Mouse (Mus musculus) megakaryocyte, embryonic 14.5 days (primary cell): Measurements from ENCODE around the gene Smg6. TPM values are rescaled to one million over a fixed set of nuclear protein-coding genes. Genes with fewer than 3 reads are reported as not detected.

ENCODE experiments used
- H3K27me3 ChIP-seq: replicated peaks from 2 replicates; pipeline ENCODE3; 2012; ENCODE audit warnings: inconsistent platforms
- H3K36me3 ChIP-seq: replicated peaks from 2 replicates; pipeline ENCODE3; 2012; ENCODE audit warnings: low read length, inconsistent platforms, mixed read lengths
- H3K4me1 ChIP-seq: 2 replicates; pipeline ENCODE4 v1.6.1; 2012; ENCODE audit warnings: inconsistent platforms
- H3K4me3 ChIP-seq: replicated peaks from 2 replicates; pipeline ENCODE3; 2012; ENCODE audit warnings: moderate library complexity, mild to moderate bottlenecking, inconsistent platforms
- H3K9me3 ChIP-seq: 2 replicates; pipeline ENCODE4 v1.6.1; 2012; ENCODE audit warnings: inconsistent platforms
- FLI1 ChIP-seq: IDR thresholded peaks from 2 replicates; pipeline ENCODE4 v1.6.1; 2012; ENCODE audit warnings: low read length, inconsistent platforms, mixed read lengths
- GATA1 ChIP-seq: IDR thresholded peaks from 3 replicates; pipeline ENCODE4 v1.6.1; 2012; ENCODE audit warnings: mixed read lengths, low read length, inconsistent platforms, borderline replicate concordance
- polyA plus RNA-seq: library from polyadenylated mRNA; stranded (reverse); fragments of >175 nt; gene quantifications from 2 replicates; pipeline ENCODE4 v1.2.3, GENCODE M21; 2012; ENCODE audit warnings: low replicate concordance; ENCODE audit not compliant: insufficient read depth

Gene Smg6
- polyA plus RNA-seq, 1 experiment, result 35.3 TPM

DNA sequence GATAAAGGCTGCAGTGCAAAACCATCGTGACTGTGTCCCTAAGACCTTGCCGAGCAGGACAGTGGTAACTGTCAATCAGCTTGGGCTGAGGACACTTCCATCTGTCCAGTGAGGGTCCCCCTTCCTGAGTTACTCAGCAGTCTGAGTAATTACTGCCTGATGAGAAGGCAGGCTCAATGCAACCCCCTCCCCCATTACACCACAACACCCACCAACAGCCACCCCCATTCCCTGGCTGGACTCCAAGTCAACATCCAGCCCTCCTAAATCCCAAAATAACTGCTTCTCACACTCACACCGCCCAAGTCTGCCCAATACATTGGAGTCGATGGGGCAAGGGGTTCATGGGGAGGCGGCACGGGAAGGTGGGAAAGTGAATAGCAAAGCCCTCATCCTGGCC, 266.2 kb downstream of the Smg6 start:
- H3K4me1 ChIP-seq, result peaks cover 85% of the 10 kb centered on the region
- H3K36me3 ChIP-seq, result no peaks in the 10 kb centered on the region
- H3K27me3 ChIP-seq, result peaks cover 53% of the 10 kb centered on the region
- no peak overlapping the region for H3K4me3 ChIP-seq
- TF ChIP-seq FLI1, result no peak
- no peak for TF ChIP-seq GATA1
- no peaks in the 10 kb centered on the region for H3K9me3 ChIP-seq

DNA sequence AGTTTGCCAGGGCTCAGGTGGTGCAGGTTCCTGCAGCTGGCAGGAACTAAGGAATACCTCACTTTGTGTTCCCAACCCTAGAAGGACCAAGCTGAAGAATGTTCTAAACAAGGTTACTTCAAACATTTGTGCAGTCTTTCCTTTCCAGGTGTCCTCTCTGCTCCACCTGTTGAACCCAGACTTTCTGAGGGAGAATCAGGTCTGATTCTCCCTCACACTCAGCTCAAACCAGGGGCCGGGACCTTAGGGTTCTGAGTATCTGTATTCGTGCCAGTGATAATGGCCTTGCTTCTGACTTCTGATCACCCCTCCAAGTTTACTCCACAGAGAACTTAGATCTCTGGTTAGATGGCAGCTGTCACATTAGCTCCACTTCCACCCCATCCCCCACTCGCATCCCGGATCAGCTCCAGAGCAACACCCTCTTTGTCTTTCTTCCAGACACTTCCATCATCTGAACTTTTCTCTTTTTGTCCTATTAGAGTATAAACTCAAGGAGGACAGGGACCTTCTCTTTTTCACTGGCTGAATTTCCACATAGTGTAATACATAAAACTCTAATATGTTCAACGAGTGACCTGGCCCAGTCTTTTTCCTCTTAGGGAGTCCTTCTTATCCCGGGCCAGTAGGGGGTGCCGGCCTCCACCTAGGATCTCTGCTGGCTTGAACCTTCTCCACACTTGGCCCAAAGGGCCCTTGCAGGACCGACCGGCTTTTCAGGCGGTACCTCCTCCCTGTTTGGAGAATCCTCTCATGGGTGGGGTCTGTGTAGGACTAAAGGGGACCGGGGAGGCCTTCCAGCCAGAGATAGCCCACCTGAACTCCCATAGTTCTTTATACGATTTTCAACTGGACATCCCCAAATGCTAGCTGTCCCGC, 267.0 kb downstream of the Smg6 start:
- TF ChIP-seq GATA1, result no peak
- no peak for TF ChIP-seq FLI1
- Histone ChIP-seq H3K4me3 (peak overlapping the region; percentile 91), H3K4me1 (peaks cover 91% of the 10 kb centered on the region), H3K27me3 (peaks cover 58% of the 10 kb centered on the region), H3K36me3 (no peaks in the 10 kb centered on the region), H3K9me3 (no peaks in the 10 kb centered on the region)

DNA sequence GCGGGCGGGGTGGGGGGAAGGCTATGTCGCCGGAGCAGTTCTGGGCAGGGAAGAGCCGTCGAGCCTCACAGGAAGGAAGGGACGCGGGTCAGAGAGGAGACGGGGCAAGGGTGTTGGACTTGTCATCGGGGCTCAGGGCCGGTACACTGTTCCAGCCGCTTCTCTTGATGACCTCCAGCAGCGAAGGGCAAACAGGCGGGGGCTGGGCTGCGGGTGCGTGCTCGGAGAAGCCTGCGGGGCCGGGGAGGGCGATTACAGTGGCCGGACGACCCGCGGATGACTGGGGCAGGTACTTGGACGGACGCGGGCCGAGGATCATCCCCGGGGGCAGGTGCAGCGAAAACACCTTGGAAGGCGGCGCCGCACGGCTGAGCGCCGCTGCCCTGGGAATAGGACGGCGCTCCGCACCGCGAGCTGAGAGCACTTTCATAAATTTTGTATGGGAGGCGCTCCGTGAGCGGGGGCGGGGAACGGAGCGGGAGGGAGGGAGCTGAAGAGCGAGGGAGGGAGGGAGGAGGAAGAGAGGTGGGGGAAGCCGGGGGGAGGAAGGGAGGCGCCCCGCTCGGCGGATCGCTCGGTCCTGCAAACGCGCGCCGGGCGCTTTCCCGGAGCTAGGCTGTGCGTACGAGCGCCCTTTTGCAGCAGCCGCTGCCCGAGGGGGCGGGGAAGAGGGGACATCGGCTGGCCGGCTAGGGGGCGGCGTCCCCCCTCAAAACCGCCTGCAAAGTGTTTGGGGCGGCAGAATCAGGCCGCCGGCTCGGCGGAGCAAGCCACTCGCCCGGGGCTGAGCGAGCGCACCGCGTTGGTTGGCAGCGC, 267.8 kb downstream of the Smg6 start, which contains the start of gene Rtn4rl1:
Gene Rtn4rl1 (plus strand): TSS at position 528 of the 816 bp plus-strand sequence.
- H3K27me3 ChIP-seq, result peaks cover 59% of the 10 kb centered on the region
- H3K4me3 ChIP-seq, result peak within 1 kb of the TSS; percentile 91
- TF ChIP-seq GATA1 (no peak), FLI1 (no peak)
- H3K4me1 ChIP-seq, result peaks cover 97% of the 10 kb centered on the region
- no peaks in the 10 kb centered on the region for H3K36me3 ChIP-seq
- H3K9me3 ChIP-seq, result no peaks in the 10 kb centered on the region

DNA sequence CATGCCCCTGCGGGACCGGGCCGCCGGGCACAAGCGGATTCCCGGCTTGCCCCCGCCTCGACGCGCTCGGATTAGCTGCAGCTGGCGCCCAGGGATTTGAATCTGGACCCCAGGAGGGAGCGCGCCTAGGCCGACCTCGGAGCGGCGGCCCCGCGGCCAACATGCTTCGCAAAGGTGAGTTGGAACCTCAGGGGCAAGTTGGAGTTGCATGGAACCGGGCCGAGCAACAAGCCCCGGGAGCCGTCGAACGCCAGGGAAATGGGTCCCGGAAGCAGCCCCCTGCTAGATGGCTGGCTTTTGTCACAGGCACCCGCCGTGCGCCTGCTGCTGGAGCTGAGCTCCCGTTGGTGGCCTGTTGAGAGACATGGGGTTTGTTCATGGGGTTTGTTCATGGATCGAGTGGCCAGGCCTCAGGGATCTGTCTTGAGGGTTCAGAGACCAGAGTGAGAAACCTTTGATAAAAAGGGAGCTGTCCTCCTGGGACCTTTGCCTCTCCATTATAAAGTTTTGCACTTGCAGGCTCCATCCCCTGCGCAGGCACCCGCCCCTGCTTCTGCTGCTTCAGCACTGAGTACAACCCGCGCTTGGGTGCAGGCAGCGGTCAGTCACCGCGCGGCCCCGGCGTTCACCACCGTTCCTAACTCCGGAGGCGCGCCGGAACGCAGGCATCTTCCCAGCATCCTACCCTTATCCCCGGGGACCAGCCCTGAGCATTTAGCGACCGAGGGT, 268.7 kb downstream of the Smg6 start:
- peak overlapping the region; percentile 91 for H3K4me3 ChIP-seq
- H3K27me3 ChIP-seq, result peaks cover 66% of the 10 kb centered on the region
- peaks cover 95% of the 10 kb centered on the region for H3K4me1 ChIP-seq
- no peaks in the 10 kb centered on the region for H3K9me3 ChIP-seq
- no peak for TF ChIP-seq FLI1
- TF ChIP-seq GATA1, result no peak
- no peaks in the 10 kb centered on the region for H3K36me3 ChIP-seq

DNA sequence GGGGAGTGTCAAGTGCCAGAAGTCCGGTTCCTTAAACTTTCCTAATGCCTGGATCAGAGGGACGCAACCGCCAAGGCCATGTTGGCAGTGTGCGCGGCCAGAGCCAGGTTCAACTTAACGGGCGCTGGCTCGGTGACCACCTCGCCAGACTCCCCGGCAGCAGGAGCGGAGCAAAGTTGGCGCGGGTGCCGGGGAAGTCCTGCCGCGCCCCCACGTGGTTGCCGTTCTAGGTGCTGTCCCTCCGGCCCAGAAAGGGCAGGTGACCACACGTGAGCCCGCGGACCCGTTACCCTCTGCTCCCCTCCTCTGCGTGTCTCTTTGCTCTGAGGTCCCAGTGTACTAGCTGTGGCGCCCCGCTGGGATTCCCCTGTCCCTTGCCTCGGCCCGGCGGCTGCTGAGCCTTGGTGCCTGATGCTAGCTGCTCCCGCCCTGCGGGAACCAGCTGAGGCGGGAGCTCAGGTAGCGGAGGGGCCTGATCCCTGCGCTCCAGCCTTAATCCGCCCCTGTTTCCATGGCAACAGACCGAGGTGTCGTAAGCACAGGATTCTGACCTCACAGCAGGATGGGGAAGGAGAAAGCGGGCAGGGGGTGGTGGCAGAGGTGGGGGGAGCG, 269.3 kb downstream of the Smg6 start:
- Histone ChIP-seq H3K27me3 (peaks cover 72% of the 10 kb centered on the region), H3K9me3 (peaks cover 5% of the 10 kb centered on the region; the same call in 1 of the 2 replicates), H3K4me3 (peak overlapping the region; percentile 91), H3K36me3 (no peaks in the 10 kb centered on the region), H3K4me1 (peaks cover 95% of the 10 kb centered on the region)
- TF ChIP-seq FLI1, result no peak
- TF ChIP-seq GATA1, result no peak

DNA sequence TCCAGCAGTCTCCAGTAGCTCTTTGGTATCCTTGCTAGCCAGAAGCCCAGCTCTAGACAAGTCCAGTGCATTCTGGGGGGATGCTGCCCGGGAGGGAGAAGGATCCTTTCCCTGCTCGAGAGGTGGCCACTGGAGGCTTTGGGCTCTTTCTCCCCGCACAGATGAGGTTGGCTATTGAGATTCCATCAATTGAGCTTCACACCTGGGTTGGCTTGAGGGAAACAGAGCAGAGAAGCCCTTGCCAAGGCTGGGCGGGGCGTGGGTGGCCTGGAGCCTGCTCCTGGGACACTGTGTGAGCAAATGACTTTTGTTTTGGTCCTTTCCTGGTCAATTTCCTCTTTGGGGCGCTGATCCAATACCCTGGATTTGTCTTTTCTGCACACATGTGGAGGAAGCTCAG, 270.5 kb downstream of the Smg6 start:
- Histone ChIP-seq H3K27me3 (peaks cover 80% of the 10 kb centered on the region), H3K36me3 (no peaks in the 10 kb centered on the region), H3K4me3 (no peak overlapping the region), H3K4me1 (peaks cover 95% of the 10 kb centered on the region), H3K9me3 (peaks cover 5% of the 10 kb centered on the region; the same call in 1 of the 2 replicates)
- TF ChIP-seq GATA1, result no peak
- no peak for TF ChIP-seq FLI1

DNA sequence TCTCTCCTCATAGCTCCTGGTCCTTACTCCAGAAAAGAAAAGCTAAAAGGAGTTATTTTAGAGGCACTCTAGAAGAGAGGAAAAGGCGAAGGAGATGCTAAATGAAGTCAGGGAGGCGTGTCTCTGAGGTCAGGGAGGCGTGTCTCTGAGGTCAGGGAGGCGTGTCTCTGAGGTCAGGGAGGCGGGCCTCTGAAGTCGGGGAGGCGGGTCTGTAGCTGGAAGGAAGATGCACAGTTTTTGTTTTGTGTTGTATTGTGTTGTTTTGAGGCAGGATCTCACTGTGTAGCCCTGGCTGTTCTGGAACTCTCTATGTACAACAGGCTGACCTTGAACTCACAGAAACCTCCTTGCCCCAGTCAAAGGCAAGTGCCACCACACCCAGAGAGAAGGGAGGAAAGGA, 272.3 kb downstream of the Smg6 start:
- H3K36me3 ChIP-seq, result no peaks in the 10 kb centered on the region
- H3K9me3 ChIP-seq, result peaks cover 5% of the 10 kb centered on the region; the same call in 1 of the 2 replicates
- H3K4me1 ChIP-seq, result peaks cover 97% of the 10 kb centered on the region
- TF ChIP-seq FLI1 (no peak), GATA1 (no peak)
- peaks cover 65% of the 10 kb centered on the region for H3K27me3 ChIP-seq
- no peak overlapping the region for H3K4me3 ChIP-seq

DNA sequence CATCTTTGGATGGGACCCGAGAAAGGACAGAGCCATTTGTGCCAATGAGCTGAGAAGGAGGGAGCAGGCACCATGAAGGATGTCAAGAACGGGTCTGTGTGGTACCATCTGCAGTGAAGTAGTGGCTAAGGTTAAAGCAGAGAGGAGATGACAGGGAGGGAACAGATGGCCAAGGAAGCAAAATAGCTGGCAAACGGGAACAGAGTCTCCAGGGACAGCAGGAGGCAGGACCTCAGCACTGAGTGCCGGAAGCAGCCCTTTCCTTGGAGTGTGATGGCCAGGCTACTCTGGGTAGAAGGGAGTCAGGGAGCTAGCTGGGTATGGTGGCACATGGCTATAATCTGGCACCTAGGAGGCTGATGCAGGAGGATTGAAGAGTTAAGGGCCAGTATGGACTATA, 273.2 kb downstream of the Smg6 start:
- Histone ChIP-seq H3K4me1 (peaks cover 97% of the 10 kb centered on the region), H3K4me3 (no peak overlapping the region), H3K27me3 (peaks cover 56% of the 10 kb centered on the region), H3K9me3 (peaks cover 5% of the 10 kb centered on the region; the same call in 1 of the 2 replicates), H3K36me3 (no peaks in the 10 kb centered on the region)
- TF ChIP-seq GATA1 (no peak), FLI1 (no peak)

DNA sequence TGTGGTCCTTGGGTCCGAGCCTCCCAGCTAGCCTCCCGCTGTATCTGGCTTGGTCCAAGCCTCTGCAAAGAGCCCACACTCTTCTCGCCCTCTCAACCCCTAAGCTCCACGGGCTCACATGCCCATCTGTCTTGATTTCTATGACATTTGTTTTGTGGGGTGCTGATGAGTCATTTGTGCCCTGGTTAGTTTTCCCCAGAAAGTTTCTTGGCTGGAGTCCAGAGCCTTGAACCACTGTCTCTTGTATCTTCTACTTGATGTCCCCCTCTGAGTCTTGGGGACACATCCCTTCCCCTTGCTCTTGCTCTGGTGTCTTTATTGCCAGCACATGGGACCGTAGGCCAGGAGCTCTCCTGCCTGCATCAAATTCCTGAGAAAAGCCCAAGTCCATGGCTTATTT, 274.3 kb downstream of the Smg6 start:
- H3K4me3 ChIP-seq, result no peak overlapping the region
- TF ChIP-seq FLI1 (no peak), GATA1 (no peak)
- peaks cover 5% of the 10 kb centered on the region; the same call in 1 of the 2 replicates for H3K9me3 ChIP-seq
- H3K27me3 ChIP-seq, result peaks cover 45% of the 10 kb centered on the region
- H3K36me3 ChIP-seq, result no peaks in the 10 kb centered on the region
- peaks cover 97% of the 10 kb centered on the region for H3K4me1 ChIP-seq
